Comparison of ENCODE assay signal across 17 mouse cellular contexts in genomic region chr9:78847890-78848563, GRCm38 (mm10).
DNase-seq lines count a peak whose midpoint lies in the region; ATAC-seq lines count a peak whose summit lies in the region.
"Had no signal": no experiment of that assay in that cellular context is flagged by ENCODE, and none has a peak within 500 bp of the region (broad histone marks: within the 10 kb centered on the region; RNA-seq: fewer than 3 reads in every experiment).

No protein-coding gene starts in this region.

- DNase-seq in forebrain, embryonic 10.5 days (ENCODE audit: extremely low spot score, low spot score), result no peak
- DNase-seq in heart, adult 11 months, result no peak
- DNase-seq in retina, postnatal 1 day, result peak; percentile 12
- DNase-seq in retina, embryonic 14.5 days (ENCODE audit: low spot score), result no peak
- DNase-seq in right cerebral cortex, postnatal 36 days (ENCODE audit: low spot score in 2 of 2), result no peak
- no peak for DNase-seq in adrenal gland, postnatal 25 days
- DNase-seq: adrenal gland, postnatal 36 days; cerebellum, postnatal 36 days; kidney, adult 11 months; kidney, postnatal 14 days; liver, embryonic 13.5 days; thymus, postnatal 4 days had no signal

- H3K27ac ChIP-seq in forebrain, embryonic 13.5 days, result no peak overlapping the region
- no peak overlapping the region for H3K27ac ChIP-seq in forebrain, embryonic 10.5 days
- H3K27ac ChIP-seq in heart, embryonic 15.5 days, result no peak overlapping the region
- H3K27ac ChIP-seq: liver, embryonic 13.5 days had no signal

- no peaks in the 10 kb centered on the region; the same call in 1 of the 2 replicates for H3K4me1 ChIP-seq in forebrain, embryonic 13.5 days
- peaks cover 12% of the 10 kb centered on the region for H3K4me1 ChIP-seq in forebrain, embryonic 10.5 days
- H3K4me1 ChIP-seq in heart, embryonic 15.5 days (replicated peaks), result peaks cover 18% of the 10 kb centered on the region
- H3K4me1 ChIP-seq: liver, embryonic 13.5 days; megakaryocyte, embryonic 14.5 days had no signal

- H3K4me2 ChIP-seq in forebrain, embryonic 13.5 days, result no peak overlapping the region
- H3K4me2 ChIP-seq in heart, embryonic 15.5 days, result peak overlapping the region; percentile 2; the same call in 1 of the 2 replicates
- H3K4me2 ChIP-seq: liver, embryonic 13.5 days had no signal

- peak; percentile 50; the same call in 1 of the 2 replicates for ATAC-seq in forebrain, embryonic 13.5 days
- ATAC-seq in heart, embryonic 15.5 days (replicated peaks; ENCODE audit: insufficient number of reproducible peaks, insufficient read depth, low FRiP score, low read depth), result no peak
- ATAC-seq: activated CD4-positive, CD25-positive, alpha-beta regulatory T cell, adult 4 months; lung, postnatal 0 days had no signal

- WGBS in forebrain, embryonic 13.5 days, result 57% methylated on average over 9 of the region's 9 CpGs
- WGBS in forebrain, embryonic 10.5 days, result 86% methylated on average over 9 of the region's 9 CpGs
- 29% methylated on average over 9 of the region's 9 CpGs for WGBS in heart, embryonic 15.5 days

- H3K36me3 ChIP-seq in forebrain, embryonic 13.5 days (ENCODE audit: poor library complexity, severe bottlenecking), result no peaks in the 10 kb centered on the region
- H3K36me3 ChIP-seq in forebrain, embryonic 10.5 days (replicated peaks), result no peaks in the 10 kb centered on the region
- H3K36me3 ChIP-seq in heart, embryonic 15.5 days, result no peaks in the 10 kb centered on the region
- H3K36me3 ChIP-seq: liver, embryonic 13.5 days had no signal

- H3K4me3 ChIP-seq in forebrain, embryonic 13.5 days, result no peak overlapping the region
- no peak overlapping the region for H3K4me3 ChIP-seq in forebrain, embryonic 10.5 days
- H3K4me3 ChIP-seq in heart, embryonic 15.5 days, result no peak overlapping the region
- H3K4me3 ChIP-seq: liver, embryonic 13.5 days; megakaryocyte, embryonic 14.5 days had no signal

- no peak overlapping the region for H3K9ac ChIP-seq in forebrain, embryonic 13.5 days
- H3K9ac ChIP-seq in heart, embryonic 15.5 days, result no peak overlapping the region
- H3K9ac ChIP-seq: liver, embryonic 13.5 days had no signal

- no peaks in the 10 kb centered on the region for H3K9me3 ChIP-seq in forebrain, embryonic 13.5 days (replicated peaks)
- H3K9me3 ChIP-seq in forebrain, embryonic 10.5 days, result no peaks in the 10 kb centered on the region
- no peaks in the 10 kb centered on the region for H3K9me3 ChIP-seq in heart, embryonic 15.5 days (replicated peaks)
- H3K9me3 ChIP-seq: liver, embryonic 13.5 days had no signal

- no peaks in the 10 kb centered on the region for H3K27me3 ChIP-seq in forebrain, embryonic 13.5 days
- H3K27me3 ChIP-seq in forebrain, embryonic 10.5 days (ENCODE audit: poor library complexity, severe bottlenecking), result no peaks in the 10 kb centered on the region
- no peaks in the 10 kb centered on the region for H3K27me3 ChIP-seq in heart, embryonic 15.5 days
- H3K27me3 ChIP-seq: liver, embryonic 13.5 days; megakaryocyte, embryonic 14.5 days had no signal
